Mouse (Mus musculus) adrenal gland, adult 8-10 months (tissue): ENCODE data around the gene Hltf. TPM values are rescaled to one million over a fixed set of nuclear protein-coding genes. Genes with fewer than 3 reads are reported as not detected.
"Not testable (repeated sequence)": the region's sequence is repeated elsewhere in the genome, so short reads cannot be mapped to it uniquely, and the experiment has no call there.

Experiments used
- DNase-seq: peaks from one replicate; pipeline ENCODE4 v3.0.0; 2022
- total RNA-seq, 4 experiments: library from RNA; stranded (reverse); gene quantifications; 2 replicates each; pipeline ENCODE4 v1.2.4; 2022

Hltf gene
- total RNA-seq, 4 experiments from 2014 or later: 26.9 to 30.1 (median 30.0) TPM

GRCm38 (mm10) chr3:20104776-20105175, 47.2 kb downstream of the Hltf start:
- DNase-seq: no peak

- DNase-seq: no peak
Observed at GRCm38 (mm10) chr3:20108881-20109280, 51.3 kb downstream of the Hltf start.

DNA sequence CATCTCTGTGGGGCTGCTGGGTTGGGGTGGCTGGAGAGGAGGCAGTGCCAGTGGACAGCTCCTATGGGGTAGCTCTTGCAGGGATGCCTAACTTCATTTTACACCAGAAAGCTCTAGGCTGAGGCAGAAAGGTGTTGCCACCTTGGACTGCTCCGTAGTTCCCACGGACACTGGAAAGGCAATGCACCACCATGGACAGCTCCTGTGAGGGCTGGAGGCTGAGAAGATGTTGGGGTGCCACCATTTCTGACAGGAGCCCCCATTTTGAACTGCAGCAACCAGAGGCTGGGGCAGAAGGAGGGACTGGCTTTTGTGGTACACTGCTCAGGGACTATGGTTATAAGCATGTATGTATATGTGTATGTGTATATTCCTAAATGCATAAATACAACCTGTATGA, 54.3 kb downstream of the Hltf start:
- DNase-seq: no peak

DNA sequence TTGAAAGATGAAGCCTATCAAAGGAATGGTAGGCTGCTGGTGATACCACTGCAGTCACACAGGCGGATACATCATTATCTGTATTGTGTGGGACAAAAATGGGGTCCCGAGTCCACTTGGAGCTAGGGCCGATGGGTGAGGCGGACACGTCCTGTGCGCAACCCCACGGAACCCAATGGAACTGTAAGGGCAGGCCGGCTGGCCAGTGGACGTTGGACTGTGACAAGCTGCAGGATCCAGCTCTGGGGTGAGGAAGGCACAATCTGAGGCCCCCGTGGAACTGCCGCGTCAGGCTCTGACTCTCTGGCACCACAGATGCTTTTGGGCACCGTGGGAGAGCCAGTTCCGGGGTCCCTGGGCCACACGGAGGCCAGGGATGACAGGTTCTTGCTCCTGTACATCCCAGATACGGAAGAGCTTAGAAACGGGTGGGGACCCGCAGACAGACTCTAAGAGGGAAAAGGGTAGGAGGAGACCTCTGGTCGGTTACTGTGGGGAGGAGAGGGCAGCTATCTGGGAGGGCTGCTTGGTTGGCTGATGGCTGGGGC, 61.5 kb downstream of the Hltf start:
- no peak for DNase-seq

DNA sequence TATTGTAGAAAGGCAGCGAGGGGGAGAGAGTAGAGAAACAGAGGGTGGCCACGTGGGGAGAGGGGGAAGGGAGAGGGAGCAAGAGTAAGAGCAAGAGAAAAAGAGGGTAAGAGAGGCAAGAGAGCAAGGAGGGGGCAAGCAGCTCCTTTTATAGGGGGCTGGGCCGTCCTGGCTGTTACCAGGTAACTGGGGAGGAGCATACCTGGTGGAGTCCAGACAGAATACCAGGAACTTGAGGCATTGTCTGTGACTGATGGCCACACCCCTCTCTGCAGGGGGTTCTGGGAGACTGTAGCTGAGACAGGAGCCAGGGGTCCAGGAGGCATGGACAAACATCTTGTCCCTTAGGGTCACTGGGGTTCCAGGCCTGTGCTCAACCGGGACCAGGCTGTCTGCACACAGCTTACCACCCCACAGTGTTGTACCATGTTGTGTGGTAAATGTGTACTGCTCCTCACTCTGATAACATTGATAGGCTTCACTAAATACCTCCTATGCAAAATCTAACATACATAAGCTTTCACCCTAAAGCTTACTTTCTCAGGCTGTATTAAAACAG, 62.2 kb downstream of the Hltf start:
- DNase-seq: no peak

GRCm38 (mm10) chr3:20121582-20121981, 64.0 kb downstream of the Hltf start:
- not testable (repeated sequence) for DNase-seq

- DNase-seq: no peak
Observed at GRCm38 (mm10) chr3:20125604-20126003, 68.0 kb downstream of the Hltf start.

DNA sequence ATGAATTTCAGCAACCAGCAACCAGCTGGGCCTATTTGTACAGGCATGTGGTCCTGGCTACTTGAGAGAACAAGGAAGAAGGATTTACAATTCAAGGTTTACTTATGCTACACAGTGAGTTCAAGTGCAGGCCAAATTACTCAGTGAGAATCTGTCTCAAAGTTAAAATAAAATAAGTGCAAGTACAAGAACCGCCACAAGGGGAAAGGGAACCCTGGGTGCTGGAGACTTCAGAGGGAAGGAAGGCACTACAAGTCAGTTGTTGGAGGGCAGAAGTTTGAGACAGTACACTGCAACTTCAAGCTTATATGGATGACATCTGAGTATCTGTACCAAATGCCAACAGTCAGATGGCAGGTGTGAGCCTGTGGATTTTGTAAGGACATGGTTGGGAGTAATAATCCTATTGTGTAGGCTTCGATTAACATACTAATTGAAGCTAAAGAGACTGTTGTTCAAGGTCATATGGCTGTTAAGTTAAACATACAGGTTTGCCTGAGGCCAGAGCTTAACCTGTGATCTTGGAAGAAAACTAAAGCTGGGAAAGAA, 69.5 kb downstream of the Hltf start:
- DNase-seq: no peak

GRCm38 (mm10) chr3:20129491-20129890, 71.9 kb downstream of the Hltf start:
- no peak for DNase-seq

DNA sequence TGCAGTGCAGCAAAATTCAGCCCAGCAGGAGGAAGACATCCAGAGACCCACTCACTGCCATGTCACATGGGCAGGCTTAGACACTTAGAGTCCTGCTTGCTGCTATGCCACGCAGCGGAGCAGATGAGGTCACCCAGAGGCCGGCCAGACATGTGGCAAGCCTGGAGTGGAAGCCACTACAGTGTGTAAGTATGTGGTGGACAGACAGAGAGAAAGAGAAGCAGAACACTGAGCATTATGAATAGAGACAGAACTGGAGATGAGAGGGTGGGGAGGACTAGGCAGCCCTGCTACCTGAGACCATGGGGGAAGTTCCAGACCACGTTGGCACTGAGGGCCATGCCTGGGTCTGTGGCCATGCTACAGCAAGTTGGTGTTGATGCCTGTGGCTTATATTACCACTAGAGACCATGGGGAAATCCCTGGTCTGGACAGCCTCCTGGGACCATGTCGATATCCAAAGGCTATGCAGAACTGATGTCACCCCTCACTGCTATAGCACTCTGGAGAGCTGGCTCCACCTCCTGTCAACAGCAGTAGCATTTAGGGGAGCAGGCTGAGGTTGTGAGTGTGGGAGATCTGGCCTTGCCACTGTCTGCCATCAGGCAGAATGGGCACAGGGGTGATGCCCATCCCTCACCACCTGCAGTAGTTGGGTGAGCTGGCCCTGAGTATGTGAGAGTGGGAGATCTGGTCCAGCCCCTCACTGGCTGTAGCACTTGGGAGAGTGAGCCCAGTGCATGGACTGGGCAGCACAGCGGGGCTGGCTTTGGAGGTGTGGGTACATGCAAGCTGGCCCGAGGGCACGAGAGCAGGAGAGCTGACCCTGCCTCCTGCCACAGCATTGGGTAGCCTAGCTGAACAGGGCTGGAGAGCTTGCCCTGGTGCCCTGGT, 73.1 kb downstream of the Hltf start:
- DNase-seq: no peak

GRCm38 (mm10) chr3:20131350-20131720, 73.7 kb downstream of the Hltf start:
- no peak for DNase-seq

- no peak for DNase-seq
Observed at GRCm38 (mm10) chr3:20132731-20133130, 75.1 kb downstream of the Hltf start.

GRCm38 (mm10) chr3:20133745-20134144, 76.1 kb downstream of the Hltf start:
- no peak for DNase-seq

- DNase-seq: no peak
Observed at GRCm38 (mm10) chr3:20134545-20134944, 76.9 kb downstream of the Hltf start.

DNA sequence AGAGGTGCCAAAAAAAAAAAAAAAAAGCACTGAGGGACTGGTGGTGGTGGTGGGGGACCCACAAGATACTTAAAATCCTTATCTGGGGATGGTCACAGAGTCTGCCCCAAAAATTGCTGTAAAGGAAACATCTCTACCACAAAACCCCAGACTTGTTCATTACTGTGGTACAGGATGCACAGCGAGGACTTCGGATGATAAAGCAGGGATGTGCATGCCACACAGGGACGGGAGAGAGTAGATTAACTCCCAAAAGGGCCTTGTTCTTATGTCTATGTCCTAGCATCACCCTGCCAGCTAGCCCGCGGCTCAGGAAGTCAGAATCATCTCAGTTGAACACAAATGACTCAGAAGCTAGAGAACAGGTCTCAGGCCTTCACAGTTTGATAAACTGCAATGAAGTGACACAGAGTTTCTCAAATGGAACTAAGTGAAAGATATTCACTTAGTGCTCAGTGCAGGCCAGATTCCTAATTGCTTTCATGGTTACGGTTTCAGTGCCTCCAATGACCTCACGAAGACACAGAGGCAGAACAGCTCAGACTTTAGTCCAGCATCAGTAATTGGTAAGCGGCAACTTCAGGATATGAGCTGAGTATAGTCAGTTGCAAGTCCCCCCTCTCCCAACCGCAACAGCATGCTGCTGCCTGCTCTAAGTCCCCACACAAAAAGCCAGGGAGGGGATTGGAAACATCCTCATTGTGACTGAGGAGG, 79.4 kb downstream of the Hltf start:
- no peak for DNase-seq

- DNase-seq: no peak
Observed at GRCm38 (mm10) chr3:20141240-20141639, 83.6 kb downstream of the Hltf start.

- no peak for DNase-seq
Observed at GRCm38 (mm10) chr3:20141679-20142078, 84.1 kb downstream of the Hltf start.

- DNase-seq: no peak
Observed at GRCm38 (mm10) chr3:20142101-20142500, 84.5 kb downstream of the Hltf start.

GRCm38 (mm10) chr3:20142576-20142975, 85.0 kb downstream of the Hltf start:
- no peak for DNase-seq

- no peak for DNase-seq
Observed at GRCm38 (mm10) chr3:20143726-20144125, 86.1 kb downstream of the Hltf start.

GRCm38 (mm10) chr3:20144401-20144800, 86.8 kb downstream of the Hltf start:
- no peak for DNase-seq

DNA sequence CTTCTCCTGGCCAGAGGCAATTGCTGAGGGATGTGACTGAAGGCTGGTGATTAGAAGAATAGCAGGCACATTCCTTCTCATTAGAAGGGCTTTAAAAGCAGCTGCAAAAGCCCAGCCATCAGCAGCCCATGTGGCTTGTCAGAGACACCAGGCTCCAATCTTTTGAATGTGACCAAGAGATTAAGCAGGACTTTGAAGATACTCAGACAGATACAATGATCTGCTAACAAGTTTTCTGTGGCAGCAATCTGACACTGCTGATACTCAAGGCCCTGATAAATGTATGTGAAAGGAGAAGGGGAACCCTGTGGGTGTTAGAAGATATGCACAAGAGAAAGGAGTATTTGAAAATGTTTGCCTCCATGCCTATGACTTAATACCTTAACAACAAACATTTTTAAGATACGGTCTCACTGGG, 88.1 kb downstream of the Hltf start:
- no peak for DNase-seq

DNA sequence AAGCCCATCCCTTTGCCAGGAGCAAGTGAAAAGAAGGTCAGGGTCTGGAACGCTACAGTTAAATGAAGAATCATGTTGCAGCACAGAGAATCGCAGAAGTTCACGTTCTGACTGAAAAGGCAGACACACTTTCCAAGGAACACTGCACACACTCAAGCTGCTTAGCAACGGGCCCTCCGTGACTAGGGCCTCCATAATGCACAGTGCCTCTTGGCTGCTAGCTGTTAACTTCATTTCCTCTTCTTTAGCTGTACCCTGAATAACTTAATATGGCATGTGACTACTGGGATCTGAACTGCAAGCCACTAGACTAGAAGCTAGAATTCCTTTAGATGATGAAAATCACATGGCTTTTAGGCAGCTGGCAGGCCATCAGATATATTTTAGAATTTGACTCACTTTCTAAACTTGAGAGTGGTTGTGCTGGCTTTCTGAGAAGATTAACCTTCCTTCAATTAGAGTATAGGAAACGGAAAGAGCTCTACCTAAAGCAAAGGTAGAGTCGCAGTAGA, 89.3 kb downstream of the Hltf start:
- DNase-seq: no peak
